In the genomic region with DNA sequence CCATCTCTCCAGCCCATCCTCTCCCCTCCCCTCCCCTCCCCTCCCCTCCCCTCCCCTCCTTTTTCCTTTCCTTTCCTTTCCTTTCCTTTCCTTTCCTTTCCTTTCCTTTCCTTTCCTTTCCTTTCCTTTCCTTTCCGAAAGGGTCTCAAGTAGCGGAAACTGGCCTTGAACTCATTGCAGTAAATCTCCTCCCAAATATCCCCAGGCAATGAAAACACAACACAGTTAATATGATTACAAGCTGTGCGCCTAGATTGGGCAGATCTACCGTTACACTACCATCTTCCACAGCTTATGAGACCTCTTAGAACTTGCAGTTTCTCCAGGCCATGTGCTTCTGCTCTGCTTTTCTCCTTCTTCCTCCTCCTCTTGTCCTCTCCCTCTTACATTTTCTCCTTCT, we compare ENCODE assay signal across 5 mouse cellular contexts. TPM values are rescaled to one million over a fixed set of nuclear protein-coding genes. Genes with fewer than 3 reads are reported as not detected.
DNase-seq lines count a peak whose midpoint lies in the region; TF ChIP-seq lines count a peak whose summit lies in the region.
"Not testable (repeated sequence)": the region's sequence is repeated elsewhere in the genome, so short reads cannot be mapped to it uniquely, and the experiment has no call there.

No protein-coding gene starts in this region.

- DNase-seq in ES-CJ7 (ENCODE audit: low read depth, low spot score): peak; percentile 58
- DNase-seq in ES-E14 (ENCODE audit: low read depth, low spot score): not testable (repeated sequence)
- DNase-seq in R1 (ENCODE audit: low read depth, low spot score): peak; percentile 80
- DNase-seq in ZHBTc4 (ENCODE audit: low read depth, low spot score): peak; percentile 69

- H3K27ac ChIP-seq in ES-Bruce4 (ENCODE audit: insufficient read depth, low read length) (peak overlapping the region; percentile 93), ES-E14 (ENCODE audit: insufficient read depth, low read depth, low read length, poor library complexity, severe bottlenecking) (peak overlapping the region; percentile 93; the same call in 1 of the 2 replicates)

- peak overlapping the region; percentile 60 for H3K9ac ChIP-seq in ES-Bruce4 (ENCODE audit: low read depth, poor library complexity, severe bottlenecking)
- not testable (repeated sequence) for H3K9ac ChIP-seq in ES-E14 (ENCODE audit: insufficient read depth, low read depth, low read length, poor library complexity, severe bottlenecking)

- H3K27me3 ChIP-seq in ES-Bruce4 (ENCODE audit: control insufficient read depth, insufficient read depth, low read length, poor library complexity, severe bottlenecking): not testable (repeated sequence)

- H3K36me3 ChIP-seq in ES-Bruce4 (ENCODE audit: control insufficient read depth, insufficient read depth, low read length, poor library complexity, severe bottlenecking); ES-E14 (ENCODE audit: control insufficient read depth, insufficient read depth, low read length, poor library complexity, severe bottlenecking): not testable (repeated sequence)

- TF ChIP-seq EP300 in ES-Bruce4 (IDR thresholded peaks at IDR 0.05; ENCODE audit: insufficient read depth, low read depth, low read length): not testable (repeated sequence)

- not testable (repeated sequence) for H3K9me3 ChIP-seq in ES-Bruce4 (replicated peaks; ENCODE audit: control insufficient read depth, insufficient read depth, low read length, poor library complexity, severe bottlenecking); ES-E14 (ENCODE audit: control insufficient read depth, insufficient read depth, low read depth, low read length)

- in situ Hi-C loops in ES-E14 (cut with MboI; ENCODE audit: low sequenced_read_pairs in 2 of 2, unreplicated experiment in 2 of 2): not testable (repeated sequence)

- H3K4me3 ChIP-seq in ES-Bruce4 (ENCODE audit: low read depth, low read length); ES-E14 (ENCODE audit: insufficient read depth in 1 of 2, low read depth in 1 of 2, low read length in 2 of 2, poor library complexity in 1 of 2, severe bottlenecking in 1 of 2): not testable (repeated sequence)

- H3K4me1 ChIP-seq in ES-Bruce4 (ENCODE audit: control insufficient read depth, insufficient read depth, low read length): not testable (repeated sequence)
- peaks cover 11 to 13% of the 10 kb centered on the region in 2 experiments for H3K4me1 ChIP-seq in ES-E14 (ENCODE audit: control insufficient read depth in 2 of 2, insufficient read depth in 2 of 2, low read length in 2 of 2, poor library complexity in 1 of 2)

- not testable (repeated sequence) for TF ChIP-seq CTCF in ES-Bruce4 (IDR thresholded peaks at IDR 0.05; ENCODE audit: low read depth, low read length)

- not testable (repeated sequence) for TF ChIP-seq POLR2A in ES-Bruce4 (IDR thresholded peaks at IDR 0.05; ENCODE audit: insufficient read depth, low read length)

RNA-seq across cellular contexts. Expression of gene Kpna1, which starts 12.6 kb away (rescaled TPM):
- 93.0 and 103 TPM in 2 replicates for polyA plus RNA-seq in ES-Bruce4 (2011; ENCODE audit: insufficient read depth, insufficient read length, low read depth, missing spikeins)
- 34.4 and 43.0 TPM in 2 replicates for total RNA-seq in ES-E14 (2012; rRNA removed)

RNA-seq across cellular contexts. Expression of gene Dtx3l, which starts 27.0 kb away (rescaled TPM):
- 11.2 and 12.1 TPM in 2 replicates for polyA plus RNA-seq in ES-Bruce4 (2011; ENCODE audit: insufficient read depth, insufficient read length, low read depth, missing spikeins)
- total RNA-seq in ES-E14 (2012; rRNA removed): 3.2 and 3.8 TPM in 2 replicates

RNA-seq across cellular contexts. Expression of gene Parp9, which starts 27.7 kb away (rescaled TPM):
- 22.0 and 22.5 TPM in 2 replicates for polyA plus RNA-seq in ES-Bruce4 (2011; ENCODE audit: insufficient read depth, insufficient read length, low read depth, missing spikeins)
- total RNA-seq in ES-E14 (2012; rRNA removed): 4.8 and 7.3 TPM in 2 replicates
